Mouse (Mus musculus): ENCODE measurements around the gene Eif3d.
"Not testable (repeated sequence)": the region's sequence is repeated elsewhere in the genome, so short reads cannot be mapped to it uniquely, and the experiment has no call there.

Gene Eif3d

GRCm38 (mm10) chr15:77970470-77971292, at the start of gene Eif3d:
Eif3d (minus strand) TSS chr15:77970813.
- DNase-seq, result peak; percentile 98

GRCm38 (mm10) chr15:78014046-78014445, 43.4 kb upstream of the Eif3d start:
- DNase-seq, result no peak

- not testable (repeated sequence) for DNase-seq
Observed at GRCm38 (mm10) chr15:78008206-78008605, 37.6 kb upstream of the Eif3d start.

- peak; percentile 12 for DNase-seq
Observed at GRCm38 (mm10) chr15:78003929-78004328, 33.3 kb upstream of the Eif3d start.

GRCm38 (mm10) chr15:78001400-78001799, 30.8 kb upstream of the Eif3d start:
- DNase-seq, result no peak

GRCm38 (mm10) chr15:77988541-77988940, 17.9 kb upstream of the Eif3d start:
- no peak for DNase-seq

GRCm38 (mm10) chr15:77983391-77983790, 12.8 kb upstream of the Eif3d start:
- DNase-seq, result no peak

GRCm38 (mm10) chr15:77982195-77982939, 11.8 kb upstream of the Eif3d start:
- DNase-seq, result peak; percentile 46

- no peak for DNase-seq
Observed at GRCm38 (mm10) chr15:77981181-77981680, 10.6 kb upstream of the Eif3d start.

- DNase-seq, result no peak
Observed at GRCm38 (mm10) chr15:77979427-77979865, 8.8 kb upstream of the Eif3d start.

- DNase-seq, result no peak
Observed at GRCm38 (mm10) chr15:77977663-77978062, 7.0 kb upstream of the Eif3d start.

- DNase-seq, result no peak
Observed at GRCm38 (mm10) chr15:77974165-77974841, 3.7 kb upstream of the Eif3d start.

GRCm38 (mm10) chr15:77969940-77970469, 608 bp downstream of the Eif3d start:
- no peak for DNase-seq

- no peak for DNase-seq
Observed at GRCm38 (mm10) chr15:77965117-77965528, 5.5 kb downstream of the Eif3d start.

GRCm38 (mm10) chr15:77962447-77962846, 8.2 kb downstream of the Eif3d start:
- DNase-seq, result no peak

- DNase-seq, result no peak
Observed at GRCm38 (mm10) chr15:77960693-77961092, 9.9 kb downstream of the Eif3d start.

GRCm38 (mm10) chr15:77958071-77958470, 12.5 kb downstream of the Eif3d start:
- no peak for DNase-seq

- DNase-seq, result no peak
Observed at GRCm38 (mm10) chr15:77957625-77958024, 13.0 kb downstream of the Eif3d start.

GRCm38 (mm10) chr15:77956404-77956901, 14.2 kb downstream of the Eif3d start, which contains the start of gene Foxred2:
Foxred2 (minus strand) TSS chr15:77956722.
- peak; percentile 92 for DNase-seq

GRCm38 (mm10) chr15:77955440-77956403, 14.9 kb downstream of the Eif3d start:
- peak; percentile 30 for DNase-seq

- no peak for DNase-seq
Observed at GRCm38 (mm10) chr15:77954362-77954761, 16.3 kb downstream of the Eif3d start.
